In the genomic region with DNA sequence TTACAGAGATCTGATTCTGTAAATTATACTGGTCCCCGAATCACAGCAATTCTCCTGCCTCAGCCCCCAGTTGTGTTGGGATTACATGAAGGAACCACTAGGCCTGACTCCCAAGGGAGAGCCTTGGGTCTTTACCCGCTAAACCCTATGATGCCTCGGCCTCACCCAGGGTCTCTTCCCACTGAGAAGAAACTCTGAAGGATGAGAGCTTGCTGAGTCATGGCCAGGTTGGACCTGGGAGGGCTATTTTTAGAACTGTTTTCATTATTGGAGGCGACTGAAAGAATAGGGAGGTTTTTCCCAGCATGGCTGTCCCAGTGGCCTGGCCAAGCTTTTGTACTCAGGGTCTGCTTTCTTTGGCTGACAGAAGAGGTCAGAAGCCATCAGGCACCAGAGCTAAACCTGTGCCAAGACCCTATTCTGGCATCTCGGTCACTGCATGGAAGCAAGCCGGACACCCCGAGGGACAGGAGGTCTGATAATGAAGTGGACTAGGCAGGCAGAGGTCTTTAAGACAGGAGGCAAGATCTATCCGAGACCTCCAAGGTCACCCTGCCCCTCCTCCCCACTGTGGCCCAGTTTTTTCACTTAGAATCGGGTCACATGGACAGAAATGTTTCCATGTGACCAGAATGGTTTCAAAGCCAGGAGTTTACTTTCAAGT, we compare ENCODE assay signal across 14 mouse cellular contexts. TPM values are rescaled to one million over a fixed set of nuclear protein-coding genes. Genes with fewer than 3 reads are reported as not detected.
DNase-seq lines count a peak whose midpoint lies in the region; TF ChIP-seq lines count a peak whose summit lies in the region.
"Had no signal": no experiment of that assay in that cellular context is flagged by ENCODE, and none has a peak within 500 bp of the region (broad histone marks: within the 10 kb centered on the region; RNA-seq: fewer than 3 reads in every experiment).

No protein-coding gene starts in this region.

- 64% methylated on average over 9 of the region's 9 CpGs for WGBS in heart, embryonic 10.5 days
- 63% methylated on average over 9 of the region's 9 CpGs for WGBS in lung, adult 2 months

- 0 out of 2 replicates have a peak overlapping the region, but pooled peaks have one; percentile 22 for H3K27ac ChIP-seq in heart, embryonic 10.5 days
- H3K27ac ChIP-seq: hindbrain, postnatal 0 days; limb, embryonic 13.5 days; stomach, embryonic 15.5 days had no signal

- peaks cover 32% of the 10 kb centered on the region for H3K4me1 ChIP-seq in heart, embryonic 10.5 days
- H3K4me1 ChIP-seq in lung, adult 2 months (ENCODE audit: control insufficient read depth, insufficient read depth, low read length): peaks cover 7% of the 10 kb centered on the region; the same call in 1 of the 2 replicates

- H3K9me3 ChIP-seq in heart, embryonic 10.5 days: no peaks in the 10 kb centered on the region
- H3K9me3 ChIP-seq: limb, embryonic 13.5 days; stomach, embryonic 15.5 days had no signal

- no peaks in the 10 kb centered on the region for H3K36me3 ChIP-seq in heart, embryonic 10.5 days
- H3K36me3 ChIP-seq: limb, embryonic 13.5 days; stomach, embryonic 15.5 days had no signal

- no peaks in the 10 kb centered on the region for H3K27me3 ChIP-seq in heart, embryonic 10.5 days (ENCODE audit: insufficient read depth, poor library complexity, severe bottlenecking)
- H3K27me3 ChIP-seq: limb, embryonic 13.5 days; stomach, embryonic 15.5 days had no signal

- DNase-seq in kidney, adult 11 months: peak; percentile 73
- DNase-seq in kidney, postnatal 4 days: no peak
- DNase-seq in 3T3-L1 (ENCODE audit: low read depth, low spot score): peak; percentile 60
- peak; percentile 26 for DNase-seq in ZHBTc4 (ENCODE audit: low read depth, low spot score)
- no peak for DNase-seq in heart, embryonic 10.5 days (ENCODE audit: low spot score)
- no peak for DNase-seq in lung, adult 2 months
- DNase-seq in urinary bladder, postnatal 36 days (ENCODE audit: low spot score in 2 of 2): no peak
- DNase-seq in c-Kit-positive CD71-positive TER-119-positive erythroid progenitor cells, embryonic 14.5 days (ENCODE audit: low spot score): no peak
- DNase-seq: cerebellum, adult 18-20 months had no signal

- no peak for TF ChIP-seq POLR2A in lung, adult 2 months (IDR thresholded peaks at IDR 0.05; ENCODE audit: borderline replicate concordance, extremely low read depth, low read depth, low read length)

- no peak overlapping the region for H3K4me3 ChIP-seq in heart, embryonic 10.5 days
- no peak overlapping the region for H3K4me3 ChIP-seq in lung, adult 2 months (replicated peaks; ENCODE audit: extremely low read depth, low read depth, low read length)
- H3K4me3 ChIP-seq: limb, embryonic 13.5 days; stomach, embryonic 15.5 days had no signal

- TF ChIP-seq CTCF in lung, adult 2 months (IDR thresholded peaks at IDR 0.05; ENCODE audit: insufficient read depth, low read length): no peak

RNA-seq across cellular contexts. Expression of a gene that starts 10.8 kb away (rescaled TPM):
- 0.20 and 1.1 TPM in 2 replicates for polyA plus RNA-seq in heart, embryonic 10.5 days (2016; fragmentation: Nextera tagmentation; extraction: Ambion mirVana)
- polyA plus RNA-seq in lung, adult 2 months (2012; rRNA removed): 108 and 172 TPM in 2 replicates
- polyA plus RNA-seq: heart, embryonic 14.5 days had no signal

RNA-seq across cellular contexts. Expression of a gene that starts 38.5 kb away (rescaled TPM):
- polyA plus RNA-seq in heart, embryonic 10.5 days (2016; fragmentation: Nextera tagmentation; extraction: Ambion mirVana): not detected in 2 replicates
- polyA plus RNA-seq in lung, adult 2 months (2012; rRNA removed): 11.8 and 11.9 TPM in 2 replicates
- polyA plus RNA-seq: heart, embryonic 14.5 days; limb, embryonic 13.5 days; lung, embryonic 16.5 days; stomach, embryonic 15.5 days had no signal

RNA-seq across cellular contexts. Expression of a gene that starts 40.5 kb away (rescaled TPM):
- polyA plus RNA-seq in heart, embryonic 10.5 days (2016; fragmentation: Nextera tagmentation; extraction: Ambion mirVana): 131 and 141 TPM in 2 replicates
- 104 and 126 TPM in 2 replicates for polyA plus RNA-seq in lung, adult 2 months (2012; rRNA removed)

Comparison
In these comparisons a context has a peak if more than half of its experiments do, and no peak if none do; other contexts are left out.
1. DNase-seq: peak in kidney, adult 11 months (single experiment), 3T3-L1 (single experiment) and ZHBTc4 (single experiment); none in kidney, postnatal 4 days (0 of 2), heart, embryonic 10.5 days (single experiment), lung, adult 2 months (single experiment), urinary bladder, postnatal 36 days (0 of 2) and c-Kit-positive CD71-positive TER-119-positive erythroid progenitor cells, embryonic 14.5 days (single experiment).
2. RNA of a gene that starts 10.8 kb away (polyA plus RNA-seq): 108 to 172 TPM in lung, adult 2 months; 0.20 to 1.1 TPM in heart, embryonic 10.5 days; every median in the first group is over 10 times any median in the second.
3. RNA of a gene that starts 38.5 kb away (polyA plus RNA-seq): 11.8 to 11.9 TPM in lung, adult 2 months; not detected in heart, embryonic 10.5 days; every median in the first group is over 10 times any median in the second.